Mouse (Mus musculus) thymus, adult 2 months (tissue): Measurements from ENCODE around the gene Lingo3. TPM values are rescaled to one million over a fixed set of nuclear protein-coding genes. Genes with fewer than 3 reads are reported as not detected.

ENCODE experiments used
- DNase-seq: peaks from one replicate; pipeline ENCODE4 v3.0.0; 2021
- H3K27ac ChIP-seq: fragments of 200-500 bp; 2 replicates; pipeline ENCODE4 v1.5.1; 2012; ENCODE audit warnings: low read length, control low read depth; ENCODE audit not compliant: control insufficient read depth, insufficient read depth
- H3K27me3 ChIP-seq: fragments of 200-500 bp; 2 replicates; pipeline ENCODE4 v1.6.1; 2012; ENCODE audit warnings: mild to moderate bottlenecking, low read length, moderate library complexity, mixed read lengths; ENCODE audit not compliant: control insufficient read depth, insufficient read depth
- H3K36me3 ChIP-seq: fragments of 200-500 bp; 2 replicates; pipeline ENCODE4 v1.6.1; 2012; ENCODE audit warnings: mild to moderate bottlenecking, low read length, moderate library complexity; ENCODE audit not compliant: control insufficient read depth, insufficient read depth
- H3K4me1 ChIP-seq: fragments of 200-500 bp; replicated peaks from 2 replicates; pipeline ENCODE4 v1.6.1; 2012; ENCODE audit warnings: low read length; ENCODE audit not compliant: control insufficient read depth, insufficient read depth
- H3K4me3 ChIP-seq: fragments of 200-500 bp; 2 replicates; pipeline ENCODE4 v1.5.1; 2012; ENCODE audit warnings: mild to moderate bottlenecking, low read length, control low read depth, moderate library complexity; ENCODE audit not compliant: control insufficient read depth, insufficient read depth
- CTCF ChIP-seq: fragments of 200-500 bp; IDR thresholded peaks from 2 replicates; pipeline ENCODE4 v1.5.1; 2012; ENCODE audit warnings: mild to moderate bottlenecking, control low read depth, low read length, moderate library complexity, borderline replicate concordance; ENCODE audit not compliant: control insufficient read depth, poor library complexity, insufficient read depth; ENCODE audit errors: extremely low read depth
- POLR2A ChIP-seq: fragments of 200-500 bp; IDR thresholded peaks from 2 replicates; pipeline ENCODE4 v1.6.1; 2012; ENCODE audit warnings: mild to moderate bottlenecking, low read length, control low read depth, moderate library complexity; ENCODE audit not compliant: control insufficient read depth, poor library complexity, insufficient read depth; ENCODE audit errors: extremely low read depth
- WGBS: fragments of 180-500 bp; shearing (Covaris S2); methylation state at CpG from one replicate; pipeline ENCODE4 v1.1.7; 2018; 5-methylcytosine and 5-hydroxymethylcytosine counted together
- polyA plus RNA-seq: library from polyadenylated mRNA; depleted of rRNA; stranded (reverse); fragments of >200 nt; gene quantifications from 2 replicates; pipeline ENCODE4 v1.2.3, GENCODE M21; 2012

Lingo3 gene
- polyA plus RNA-seq, 1 experiment = 1.0 TPM

- H3K4me3 ChIP-seq = no peak overlapping the region
- H3K4me1 ChIP-seq = peaks cover 16% of the 10 kb centered on the region
- no peak for DNase-seq
- TF ChIP-seq POLR2A = no peak
- no peak for TF ChIP-seq CTCF
- peaks cover 1% of the 10 kb centered on the region; the same call in 1 of the 2 replicates for H3K36me3 ChIP-seq
- H3K27me3 ChIP-seq = peaks cover 21% of the 10 kb centered on the region
- H3K27ac ChIP-seq = no peak overlapping the region
- WGBS = 18% methylated on average over 18 of the region's 18 CpGs
Observed at GRCm38 (mm10) chr10:80808985-80809632, 34.7 kb downstream of the Lingo3 start.

GRCm38 (mm10) chr10:80808099-80808984, 35.5 kb downstream of the Lingo3 start:
- peaks cover 16% of the 10 kb centered on the region for H3K4me1 ChIP-seq
- WGBS = 37% methylated on average over 40 of the region's 40 CpGs
- DNase-seq = no peak
- no peak overlapping the region for H3K4me3 ChIP-seq
- peaks cover 9% of the 10 kb centered on the region for H3K36me3 ChIP-seq
- TF ChIP-seq CTCF (no peak), POLR2A (no peak)
- peaks cover 21% of the 10 kb centered on the region for H3K27me3 ChIP-seq
- H3K27ac ChIP-seq = no peak overlapping the region

DNA sequence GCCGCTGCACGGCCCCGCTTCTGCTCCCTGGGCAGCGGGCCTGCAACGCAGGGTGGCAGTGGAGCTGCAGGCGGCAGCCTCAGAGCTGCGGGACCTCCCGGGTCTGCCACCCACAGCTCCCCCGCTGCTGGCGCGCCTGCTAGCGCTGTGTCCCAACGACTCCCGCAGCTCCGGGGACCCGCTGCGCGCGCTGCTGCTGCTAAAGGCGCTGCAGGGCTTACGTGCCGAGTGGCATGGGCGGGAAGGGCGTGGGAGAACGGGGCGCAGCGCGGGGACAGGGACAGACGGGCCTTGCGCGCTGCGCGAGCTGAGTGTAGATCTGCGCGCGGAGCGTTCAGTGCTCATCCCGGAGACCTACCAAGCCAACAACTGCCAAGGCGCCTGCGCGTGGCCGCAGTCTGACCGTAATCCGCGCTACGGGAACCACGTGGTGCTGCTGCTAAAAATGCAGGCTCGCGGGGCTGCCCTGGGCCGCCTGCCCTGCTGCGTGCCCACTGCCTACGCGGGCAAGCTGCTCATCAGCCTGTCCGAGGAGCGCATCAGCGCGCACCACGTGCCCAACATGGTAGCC, 36.7 kb downstream of the Lingo3 start:
- no peak for TF ChIP-seq CTCF
- no peak for TF ChIP-seq POLR2A
- H3K36me3 ChIP-seq = peaks cover 19% of the 10 kb centered on the region
- no peak for DNase-seq
- H3K4me3 ChIP-seq = peak overlapping the region; percentile 26
- 1% methylated on average over 58 of the region's 58 CpGs for WGBS
- no peak overlapping the region for H3K27ac ChIP-seq
- peaks cover 21% of the 10 kb centered on the region for H3K27me3 ChIP-seq
- peaks cover 16% of the 10 kb centered on the region for H3K4me1 ChIP-seq

DNA sequence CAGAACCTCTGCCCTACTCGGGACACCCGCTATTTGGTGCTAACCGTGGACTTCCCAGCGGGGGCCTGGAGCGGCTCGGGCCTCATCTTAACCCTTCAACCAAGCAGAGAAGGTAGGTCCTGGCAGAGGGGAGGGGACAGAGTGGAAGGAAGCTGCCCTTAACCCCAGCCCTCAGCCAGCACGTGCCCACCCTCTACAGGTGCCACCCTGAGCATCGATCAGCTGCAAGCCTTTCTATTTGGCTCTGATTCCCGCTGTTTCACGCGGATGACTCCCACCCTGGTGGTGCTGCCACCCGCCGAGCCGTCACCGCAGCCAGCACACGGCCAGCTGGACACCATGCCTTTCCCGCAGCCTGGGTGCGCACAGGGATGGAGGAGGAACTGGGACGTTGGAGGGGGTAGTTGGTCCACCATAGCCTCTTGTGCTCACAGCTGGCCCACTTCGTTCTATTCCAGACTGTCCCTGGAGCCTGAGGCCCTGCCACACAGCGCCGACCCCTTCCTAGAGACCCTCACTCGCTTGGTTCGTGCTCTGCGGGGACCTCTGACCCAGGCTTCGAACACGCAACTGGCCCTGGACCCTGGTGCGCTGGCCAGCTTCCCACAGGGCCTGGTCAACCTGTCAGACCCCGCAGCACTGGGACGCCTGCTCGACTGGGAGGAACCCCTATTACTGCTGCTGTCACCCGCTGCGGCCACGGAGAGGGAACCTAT, 37.3 kb downstream of the Lingo3 start:
- WGBS = 74% methylated on average over 34 of the region's 34 CpGs
- peak overlapping the region; percentile 26 for H3K4me3 ChIP-seq
- peaks cover 21% of the 10 kb centered on the region for H3K27me3 ChIP-seq
- peaks cover 19% of the 10 kb centered on the region for H3K36me3 ChIP-seq
- DNase-seq = no peak
- no peak for TF ChIP-seq CTCF
- no peak for TF ChIP-seq POLR2A
- H3K4me1 ChIP-seq = peaks cover 16% of the 10 kb centered on the region
- H3K27ac ChIP-seq = no peak overlapping the region

- DNase-seq = peak; percentile 72
- Histone ChIP-seq H3K4me1 (peaks cover 16% of the 10 kb centered on the region), H3K27ac (no peak overlapping the region), H3K36me3 (peaks cover 23% of the 10 kb centered on the region), H3K27me3 (peaks cover 21% of the 10 kb centered on the region), H3K4me3 (no peak overlapping the region)
- WGBS = 17% methylated on average over 3 of the region's 3 CpGs
- TF ChIP-seq POLR2A (no peak), CTCF (peak; percentile 74)
Observed at GRCm38 (mm10) chr10:80805925-80806324, 37.9 kb downstream of the Lingo3 start.

DNA sequence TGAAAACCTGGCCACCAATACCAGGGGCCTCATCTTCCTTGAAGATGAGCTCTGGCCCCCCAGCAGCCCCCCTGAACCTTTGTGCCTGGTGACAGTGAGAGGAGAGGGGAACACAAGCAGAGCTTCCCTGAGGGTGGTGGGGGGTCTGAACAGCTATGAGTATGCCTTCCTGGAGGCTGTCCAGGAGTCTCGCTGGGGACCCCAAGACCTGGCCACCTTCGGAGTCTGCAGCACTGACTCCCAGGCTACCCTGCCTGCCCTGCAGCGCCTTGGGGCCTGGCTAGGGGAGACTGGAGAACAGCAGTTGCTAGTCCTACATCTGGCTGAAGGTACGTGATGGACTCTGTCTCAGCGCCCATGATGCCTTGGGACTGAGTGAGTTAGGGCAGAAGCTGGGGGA, 38.5 kb downstream of the Lingo3 start:
- Histone ChIP-seq H3K36me3 (peaks cover 23% of the 10 kb centered on the region), H3K4me1 (peaks cover 16% of the 10 kb centered on the region), H3K4me3 (no peak overlapping the region), H3K27ac (no peak overlapping the region), H3K27me3 (peaks cover 20% of the 10 kb centered on the region)
- WGBS = 93% methylated on average over 5 of the region's 5 CpGs
- no peak for DNase-seq
- no peak for TF ChIP-seq CTCF
